Mouse (Mus musculus) embryo, embryonic 10 days (tissue): Measurements from ENCODE around the gene Zfp472.

Source experiments
- DNase-seq: peaks from one replicate; pipeline ENCODE4 v3.0.0-alpha.2; 2015; ENCODE audit warnings: low spot score

The Zfp472 gene

GRCm38 (mm10) chr17:32965623-32966290, at the start of gene Zfp472:
Gene Zfp472, plus strand, starts transcription at chr17:32965814.
- DNase-seq: peak; percentile 96

DNA sequence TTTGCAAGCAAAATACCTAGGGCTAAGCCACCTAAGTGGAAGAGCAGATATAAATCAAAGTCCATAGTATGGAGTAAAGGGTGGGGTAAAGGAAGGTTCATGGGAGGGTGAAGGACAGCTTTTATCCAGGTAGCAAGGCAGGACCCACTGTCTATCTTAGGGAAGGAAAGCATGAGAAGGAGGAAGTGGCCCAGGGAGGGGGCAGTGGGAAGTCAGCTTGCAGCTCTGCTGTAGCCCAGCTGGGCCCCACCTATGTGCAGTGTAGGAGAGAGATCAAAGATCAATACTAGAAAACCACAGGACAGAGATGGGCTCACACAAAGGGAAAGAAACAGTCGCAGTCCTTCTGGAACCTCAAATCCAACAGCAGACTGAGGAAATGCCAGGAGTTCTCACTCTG, 49.5 kb upstream of the Zfp472 start:
- DNase-seq: no peak

GRCm38 (mm10) chr17:32917131-32917530, 48.5 kb upstream of the Zfp472 start, which contains the start of gene Cyp4f14:
Gene Cyp4f14, minus strand, starts transcription at chr17:32917342.
- DNase-seq: no peak

DNA sequence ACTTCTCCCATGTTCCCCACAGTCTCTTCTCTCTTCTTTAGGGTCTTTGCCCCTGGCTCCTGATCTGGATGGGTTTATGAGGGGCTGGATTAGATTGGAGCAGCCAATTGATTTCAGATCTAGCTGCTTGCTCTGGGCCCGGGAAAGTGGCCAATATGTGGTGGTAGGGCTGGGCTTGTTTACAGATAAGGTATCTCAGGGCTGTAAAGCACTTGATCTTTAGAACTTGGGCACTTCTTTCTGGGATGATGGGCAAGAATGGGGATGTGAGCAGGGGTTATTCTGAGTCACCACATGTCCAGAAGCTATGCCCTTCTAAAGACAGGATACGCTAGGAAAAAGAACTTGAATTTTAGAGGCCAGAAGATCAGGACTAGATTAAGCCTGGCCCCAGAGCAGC, 46.5 kb upstream of the Zfp472 start:
- DNase-seq: no peak

GRCm38 (mm10) chr17:32923681-32924080, 41.9 kb upstream of the Zfp472 start:
- no peak for DNase-seq

GRCm38 (mm10) chr17:32924658-32925312, 40.8 kb upstream of the Zfp472 start:
- peak; percentile 87 for DNase-seq

DNA sequence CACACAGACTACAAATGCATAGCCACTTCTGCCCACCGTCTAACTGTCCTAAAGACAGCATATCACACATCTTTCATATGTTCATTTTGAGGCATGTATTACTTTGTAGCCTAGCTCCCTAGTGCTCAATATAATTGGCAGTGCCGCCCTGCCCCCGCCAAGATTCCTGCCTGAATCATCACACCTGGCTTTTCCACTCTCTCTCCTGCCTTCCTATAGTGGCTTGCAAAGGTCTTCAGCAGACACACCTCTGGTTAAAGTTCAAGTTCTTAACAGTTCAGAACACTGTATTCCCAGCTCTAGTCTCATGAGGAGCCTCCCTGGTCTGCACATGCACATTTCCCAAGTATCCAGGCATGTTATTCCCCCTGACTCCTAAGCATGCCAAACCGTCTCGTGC, 37.8 kb upstream of the Zfp472 start:
- DNase-seq: no peak

GRCm38 (mm10) chr17:32939831-32940230, 25.8 kb upstream of the Zfp472 start:
- DNase-seq: no peak

DNA sequence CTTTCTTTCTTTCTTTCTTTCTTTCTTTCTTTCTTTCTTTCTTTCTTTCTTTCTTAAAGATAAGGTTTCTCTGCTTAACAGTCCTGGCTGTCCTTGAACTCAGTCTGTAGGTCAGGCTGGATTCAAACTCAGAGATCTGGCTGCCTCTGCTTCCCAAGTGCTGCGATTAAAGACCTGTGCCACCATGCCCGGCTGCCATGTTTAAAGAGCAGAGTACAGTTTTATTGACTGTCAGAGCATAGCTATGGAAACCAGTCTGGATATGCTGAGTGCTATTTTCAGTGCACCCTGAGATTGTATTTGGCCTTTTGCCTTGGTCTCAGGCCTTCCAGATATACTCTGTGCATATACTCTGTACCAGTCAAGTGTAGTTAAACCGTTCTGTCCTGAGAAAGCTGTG, 22.0 kb upstream of the Zfp472 start:
- no peak for DNase-seq

- no peak for DNase-seq
Measured at GRCm38 (mm10) chr17:32944402-32945035, 21.1 kb upstream of the Zfp472 start.

GRCm38 (mm10) chr17:32946716-32947115, 18.9 kb upstream of the Zfp472 start:
- no peak for DNase-seq

DNA sequence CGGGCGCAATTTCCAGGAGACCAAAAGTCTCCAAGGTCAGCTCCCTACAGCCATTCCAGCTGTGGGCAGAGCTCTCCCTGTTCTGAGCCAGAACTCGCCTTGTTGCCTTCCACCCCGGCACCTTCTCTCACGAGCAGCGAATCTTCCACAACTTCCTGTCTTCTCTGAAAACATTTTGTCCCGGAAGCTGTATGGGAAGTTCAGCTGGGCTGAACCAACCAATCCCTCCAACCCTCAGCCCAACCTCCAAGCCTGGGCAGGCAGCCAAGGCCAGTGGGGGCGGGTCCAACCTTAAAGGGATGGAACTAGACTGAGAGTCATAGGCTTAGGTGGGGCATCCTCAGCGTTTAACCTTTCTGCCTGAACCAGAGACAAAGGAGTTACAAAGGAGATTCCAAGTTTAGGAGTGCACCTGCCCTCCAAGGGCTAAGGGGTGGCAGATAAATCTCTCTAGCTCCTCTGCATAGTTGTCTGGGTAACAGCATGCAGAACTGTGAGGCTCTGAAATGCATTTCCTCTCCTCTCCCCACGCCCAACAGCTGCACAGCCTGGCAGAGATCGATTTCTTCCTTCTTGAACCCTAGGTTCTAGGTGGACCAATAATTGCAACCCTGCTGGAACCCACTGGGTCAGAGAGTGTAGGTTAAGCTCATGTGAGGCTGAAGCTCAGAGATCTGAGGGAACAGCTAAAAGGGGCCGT, 18.2 kb upstream of the Zfp472 start, which contains the start of gene Cyp4f13:
Cyp4f13 (minus strand) TSS at position 188 of the 700 bp plus-strand sequence.
- DNase-seq: peak; percentile 78

GRCm38 (mm10) chr17:32950136-32950535, 15.5 kb upstream of the Zfp472 start:
- no peak for DNase-seq

- no peak for DNase-seq
Measured at GRCm38 (mm10) chr17:32951006-32951405, 14.6 kb upstream of the Zfp472 start.

GRCm38 (mm10) chr17:32951441-32951840, 14.2 kb upstream of the Zfp472 start:
- peak; percentile 82 for DNase-seq

DNA sequence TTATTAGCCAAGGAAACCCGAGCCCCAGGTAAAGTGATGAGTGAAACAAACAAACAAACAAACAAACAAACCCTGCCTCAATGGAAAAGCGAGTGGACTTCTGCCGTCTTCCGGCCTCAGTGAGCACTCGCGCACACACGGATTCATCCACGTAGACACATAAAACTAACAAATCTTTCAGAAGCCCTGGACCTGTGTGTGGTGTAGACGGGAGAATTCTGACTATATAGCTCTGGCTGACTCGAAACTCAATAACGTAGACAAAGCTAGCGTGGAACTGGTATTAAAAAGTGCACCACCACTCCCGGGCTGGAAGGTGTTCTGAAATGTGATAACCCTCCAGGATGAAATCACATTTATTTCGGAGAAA, 376 bp upstream of the Zfp472 start:
- DNase-seq: peak; percentile 37

DNA sequence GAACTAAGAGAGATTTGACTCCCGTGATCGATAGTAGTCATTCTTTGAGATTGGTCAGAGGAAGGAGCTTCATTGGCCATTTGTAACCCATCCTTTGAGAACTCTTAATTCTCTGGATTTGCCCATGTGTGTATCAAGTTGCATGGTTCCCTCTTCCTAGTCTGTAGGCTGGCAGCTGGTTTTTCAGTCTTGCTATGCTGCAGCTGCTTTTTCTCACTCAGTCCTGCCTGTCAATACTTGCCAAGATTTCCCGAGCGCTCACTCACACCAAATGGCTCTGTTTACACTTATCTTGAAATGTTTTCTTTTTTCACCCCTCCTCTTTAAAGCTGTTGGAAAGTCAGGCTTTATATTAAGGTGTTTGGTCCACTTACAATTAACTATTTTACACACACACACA, 15.7 kb downstream of the Zfp472 start:
- no peak for DNase-seq

DNA sequence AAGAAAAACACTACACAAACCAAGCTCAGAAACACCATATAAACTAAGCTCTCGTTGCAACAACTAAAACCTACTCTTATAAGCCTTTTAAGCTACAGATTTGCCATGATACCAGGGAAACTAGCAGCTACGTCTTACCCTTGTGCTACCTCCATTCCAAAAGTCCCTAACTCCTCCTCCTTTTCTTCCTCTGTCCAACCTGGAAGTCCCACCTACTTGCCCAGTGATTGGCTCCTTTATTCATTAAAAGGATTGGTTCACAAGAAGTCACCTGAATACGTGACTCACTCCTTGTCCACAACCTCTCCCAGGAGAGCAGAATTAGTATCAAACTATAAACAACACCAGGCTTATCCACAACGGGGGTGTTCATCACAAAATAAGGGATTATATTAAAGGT, 20.7 kb downstream of the Zfp472 start:
- no peak for DNase-seq

- peak; percentile 27 for DNase-seq
Measured at GRCm38 (mm10) chr17:32991965-32992698, 26.5 kb downstream of the Zfp472 start.

DNA sequence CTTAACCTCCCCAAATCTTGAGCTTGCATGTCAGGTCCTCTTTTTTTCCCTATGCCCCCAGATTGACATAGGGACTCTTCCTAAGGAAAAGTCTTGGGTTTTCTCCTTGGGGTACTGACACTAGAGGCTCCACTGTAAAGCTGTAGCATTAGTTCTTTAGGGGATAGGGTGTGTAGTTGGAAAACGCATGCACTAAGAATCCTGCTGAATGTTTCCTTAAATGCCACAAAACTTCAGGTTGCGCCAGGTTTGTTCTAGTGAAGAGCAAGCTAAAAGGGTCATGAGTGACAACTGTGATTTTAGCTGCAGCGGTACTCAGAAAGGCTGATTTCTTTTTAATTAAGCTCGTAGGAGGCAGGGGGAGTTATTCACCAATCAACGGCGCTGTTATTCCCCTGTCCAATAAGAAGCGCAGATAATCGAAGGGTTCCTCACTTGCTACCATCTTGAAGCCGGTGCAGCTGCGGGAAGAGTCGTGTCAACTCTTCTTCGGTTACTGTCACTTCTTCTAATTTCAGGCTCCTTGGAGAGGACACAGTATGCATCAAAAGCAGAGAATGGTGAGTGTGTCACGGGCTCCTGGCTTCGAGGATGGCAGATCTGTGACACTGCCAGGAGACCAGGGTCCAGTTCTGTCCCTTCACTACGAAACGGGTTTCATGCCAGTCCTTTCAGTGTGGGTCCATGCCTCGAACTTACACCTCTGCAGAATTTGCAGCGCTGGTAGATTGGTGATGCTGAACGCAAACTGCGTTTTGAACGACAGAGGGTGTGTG, 27.3 kb downstream of the Zfp472 start, which contains the start of gene Zfp952:
Zfp952 (plus strand) TSS at position 431 of the 776 bp plus-strand sequence.
- DNase-seq: peak; percentile 92

DNA sequence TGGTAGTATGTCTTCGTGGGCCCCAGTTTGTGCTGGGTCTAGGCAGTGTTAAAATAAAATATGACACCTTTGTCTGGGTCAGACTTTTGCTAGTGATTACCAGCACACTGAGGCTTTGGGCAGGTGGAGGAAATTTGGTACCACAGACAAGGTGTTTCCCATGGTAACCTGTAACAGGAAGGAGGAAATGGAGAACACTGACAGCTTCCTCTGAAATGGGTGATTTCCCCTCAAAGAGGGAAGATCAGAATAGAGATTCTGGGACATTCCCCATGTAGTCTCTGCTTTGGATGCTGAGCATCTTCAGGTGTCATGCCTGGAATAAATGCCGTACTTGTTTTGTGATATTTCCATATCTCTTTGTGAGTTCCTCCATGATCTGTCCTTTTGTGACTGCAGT, 32.9 kb downstream of the Zfp472 start:
- DNase-seq: no peak
